Comparison of ENCODE assay signal across 13 mouse cellular contexts in genomic region chr17:88107708-88108107, GRCm38 (mm10). TPM values are rescaled to one million over a fixed set of nuclear protein-coding genes. Genes with fewer than 3 reads are reported as not detected.
A peak's percentile ranks its signal among the peaks of the same experiment; 100 is the strongest.
DNase-seq lines count a peak whose midpoint lies in the region; ATAC-seq and TF ChIP-seq lines count a peak whose summit lies in the region.
"Had no signal": no experiment of that assay in that cellular context is flagged by ENCODE, and none has a peak within 500 bp of the region (broad histone marks: within the 10 kb centered on the region; RNA-seq: fewer than 3 reads in every experiment).

No protein-coding gene starts in this region.

- peak; percentile 66 for TF ChIP-seq CTCF in intestine, postnatal 0 days (IDR thresholded peaks at IDR 0.05; ENCODE audit: low read depth)

- H3K9ac ChIP-seq in intestine, postnatal 0 days (ENCODE audit: low read depth, low read length): no peak overlapping the region
- no peak overlapping the region for H3K9ac ChIP-seq in intestine, embryonic 16.5 days (ENCODE audit: low read depth, low read length)
- H3K9ac ChIP-seq: limb, embryonic 15.5 days; midbrain, embryonic 12.5 days; neural tube, embryonic 15.5 days had no signal

- H3K36me3 ChIP-seq in intestine, postnatal 0 days (ENCODE audit: control insufficient read depth, insufficient read depth): no peaks in the 10 kb centered on the region
- H3K36me3 ChIP-seq in intestine, embryonic 16.5 days (ENCODE audit: control insufficient read depth, insufficient read depth, low read length): no peaks in the 10 kb centered on the region
- H3K36me3 ChIP-seq: limb, embryonic 15.5 days; midbrain, embryonic 12.5 days; neural tube, embryonic 15.5 days had no signal

- no peak for ATAC-seq in intestine, postnatal 0 days
- ATAC-seq in intestine, embryonic 16.5 days: no peak
- ATAC-seq in neutrophil, adult 5-6 weeks (ENCODE audit: extremely low read depth, insufficient number of reproducible peaks, low FRiP score, poor library complexity, severe bottlenecking): peak; percentile 27; the same call in 1 of the 2 replicates

- H3K4me3 ChIP-seq in intestine, postnatal 0 days (ENCODE audit: low read depth, low read length): no peak overlapping the region
- H3K4me3 ChIP-seq in intestine, embryonic 16.5 days (ENCODE audit: low read length): no peak overlapping the region
- H3K4me3 ChIP-seq: limb, embryonic 15.5 days; midbrain, embryonic 12.5 days; neural tube, embryonic 15.5 days had no signal

- no peak overlapping the region for H3K4me2 ChIP-seq in intestine, postnatal 0 days (replicated peaks; ENCODE audit: low read depth)
- H3K4me2 ChIP-seq in intestine, embryonic 16.5 days (ENCODE audit: low read depth, low read length): no peak overlapping the region
- H3K4me2 ChIP-seq: limb, embryonic 15.5 days; midbrain, embryonic 12.5 days; neural tube, embryonic 15.5 days had no signal

- H3K27me3 ChIP-seq in intestine, postnatal 0 days (replicated peaks; ENCODE audit: control insufficient read depth, insufficient read depth, low read length): no peaks in the 10 kb centered on the region
- H3K27me3 ChIP-seq in intestine, embryonic 16.5 days (replicated peaks; ENCODE audit: control insufficient read depth, insufficient read depth, low read length): no peaks in the 10 kb centered on the region
- H3K27me3 ChIP-seq: limb, embryonic 15.5 days; midbrain, embryonic 12.5 days; neural tube, embryonic 15.5 days had no signal

- no peaks in the 10 kb centered on the region for H3K4me1 ChIP-seq in intestine, postnatal 0 days (replicated peaks; ENCODE audit: control insufficient read depth, insufficient read depth, low read length)
- no peaks in the 10 kb centered on the region for H3K4me1 ChIP-seq in intestine, embryonic 16.5 days (ENCODE audit: control insufficient read depth, insufficient read depth, low read length)
- H3K4me1 ChIP-seq: midbrain, embryonic 12.5 days; neural tube, embryonic 15.5 days had no signal

- no peak overlapping the region for H3K27ac ChIP-seq in intestine, postnatal 0 days (ENCODE audit: low read depth, low read length)
- no peak overlapping the region for H3K27ac ChIP-seq in intestine, embryonic 16.5 days (ENCODE audit: low read length)
- H3K27ac ChIP-seq: limb, embryonic 15.5 days; midbrain, embryonic 12.5 days; neural tube, embryonic 15.5 days had no signal

- WGBS in intestine, postnatal 0 days: 85% methylated on average over 4 of the region's 4 CpGs
- WGBS in intestine, embryonic 16.5 days: 85% methylated on average over 4 of the region's 4 CpGs

- peak; percentile 10 for DNase-seq in retina, postnatal 1 day
- DNase-seq in retina, embryonic 14.5 days (ENCODE audit: low spot score): no peak
- peak; percentile 11 for DNase-seq in NIH3T3 (ENCODE audit: low read depth)
- no peak for DNase-seq in frontal cortex, adult 2 months (ENCODE audit: extremely low spot score in 1 of 2, low spot score in 1 of 2)
- DNase-seq in embryo, embryonic 11 days: no peak
- DNase-seq: adrenal gland, postnatal 25 days; cerebellum, adult 9-11 months had no signal

- H3K9me3 ChIP-seq in intestine, postnatal 0 days (ENCODE audit: control insufficient read depth): no peaks in the 10 kb centered on the region
- H3K9me3 ChIP-seq in intestine, embryonic 16.5 days (ENCODE audit: control insufficient read depth, low read length): no peaks in the 10 kb centered on the region
- H3K9me3 ChIP-seq: limb, embryonic 15.5 days; neural tube, embryonic 15.5 days had no signal

RNA-seq across cellular contexts. Expression of gene Fbxo11, which starts 42.6 kb away (rescaled TPM):
- polyA plus RNA-seq in intestine, postnatal 0 days (2015; fragmentation: Nextera tagmentation; extraction: Ambion mirVana): 8.5 and 9.3 TPM in 2 replicates
- polyA plus RNA-seq in intestine, embryonic 16.5 days (2015; fragmentation: Nextera tagmentation; extraction: Ambion mirVana): 8.0 and 8.3 TPM in 2 replicates
- total RNA-seq in neutrophil, adult 5-6 weeks (2017): 91.3 and 91.4 TPM in 2 replicates
- polyA plus RNA-seq in frontal cortex, adult 2 months (2012; rRNA removed): 83.2 and 87.1 TPM in 2 replicates

Comparison
In these comparisons a context has a peak if more than half of its experiments do, and no peak if none do; other contexts are left out.
1. DNase-seq: peak in retina, postnatal 1 day (single experiment) and NIH3T3 (single experiment); none in retina, embryonic 14.5 days (single experiment), frontal cortex, adult 2 months (0 of 2) and embryo, embryonic 11 days (single experiment).